Mouse (Mus musculus): ENCODE results near the gene Cbl.

- TF ChIP-seq CTCF (IDR thresholded peaks at IDR 0.05; ENCODE audit: insufficient read depth, low read depth, low read length) = no peak
- no peak for TF ChIP-seq POLR2A (IDR thresholded peaks at IDR 0.05; ENCODE audit: insufficient read depth, low read depth, low read length)
These were observed 137.3 kb downstream of the Cbl start for GRCm38 (mm10) chr9:44096536-44096935.

Measured in olfactory bulb, adult 2 months (tissue).